Mouse (Mus musculus) limb, embryonic 14.5 days (tissue): Measurements from ENCODE around the gene Zfp69. TPM values are rescaled to one million over a fixed set of nuclear protein-coding genes. Genes with fewer than 3 reads are reported as not detected.

Experiments used
- ATAC-seq: fragments of 200-750 bp; cut with Nextera tagmentation; 2 replicates; pipeline ENCODE4 v1.8.0; 2017; ENCODE audit warnings: low read depth, moderate number of reproducible peaks, moderate TSS enrichment; ENCODE audit not compliant: low FRiP score
- DNase-seq: peaks from one replicate; pipeline ENCODE4 v3.0.0-alpha.2; 2015; ENCODE audit warnings: low spot score
- H3K27ac ChIP-seq: fragments of 300-500 bp; sonication (generic); replicated peaks from 2 replicates; pipeline ENCODE4 v1.5.1; 2014; ENCODE audit warnings: low read depth, mild to moderate bottlenecking, low read length, moderate library complexity, mixed read lengths
- H3K27me3 ChIP-seq: fragments of 300-500 bp; sonication (generic); 2 replicates; pipeline ENCODE4 v1.6.1; 2014; ENCODE audit warnings: low read length, mixed read lengths; ENCODE audit not compliant: control insufficient read depth, insufficient read depth
- H3K36me3 ChIP-seq: fragments of 300-500 bp; sonication (generic); 2 replicates; pipeline ENCODE4 v1.6.1; 2014; ENCODE audit warnings: mild to moderate bottlenecking, low read length, moderate library complexity, mixed read lengths; ENCODE audit not compliant: control insufficient read depth, insufficient read depth
- H3K4me1 ChIP-seq: fragments of 300-500 bp; sonication (generic); 2 replicates; pipeline ENCODE4 v1.6.1; 2014; ENCODE audit warnings: antibody characterized with exemption, low read length, mixed read lengths; ENCODE audit not compliant: control insufficient read depth, insufficient read depth
- H3K4me2 ChIP-seq: fragments of 300-500 bp; sonication (generic); replicated peaks from 2 replicates; pipeline ENCODE4 v1.6.1; 2014; ENCODE audit warnings: low read depth, mild to moderate bottlenecking, low read length, moderate library complexity; ENCODE audit not compliant: severe bottlenecking
- H3K4me3 ChIP-seq: fragments of 300-500 bp; sonication (generic); replicated peaks from 2 replicates; pipeline ENCODE4 v1.5.1; 2014; ENCODE audit warnings: low read length
- H3K9ac ChIP-seq: fragments of 300-500 bp; sonication (generic); 2 replicates; pipeline ENCODE4 v1.6.1; 2014; ENCODE audit warnings: mild to moderate bottlenecking, low read depth, low read length, moderate library complexity; ENCODE audit not compliant: severe bottlenecking
- H3K9me3 ChIP-seq: fragments of 300-500 bp; sonication (generic); 2 replicates; pipeline ENCODE4 v1.6.1; 2016; ENCODE audit warnings: low read length; ENCODE audit not compliant: control insufficient read depth
- POLR2A ChIP-seq: fragments of 200-500 bp; IDR thresholded peaks from 2 replicates; pipeline ENCODE4 v1.8.0; 2012; ENCODE audit warnings: inconsistent platforms, mild to moderate bottlenecking, moderate library complexity, borderline replicate concordance; ENCODE audit not compliant: insufficient read depth, insufficient read length; ENCODE audit errors: extremely low read depth
- WGBS: fragments of 180-500 bp; shearing (Covaris S2); extraction: QIAGEN DNeasy Blood & Tissue Kit; methylation state at CpG from one replicate; pipeline ENCODE4 v1.1.7; 2014; 5-methylcytosine and 5-hydroxymethylcytosine counted together
- polyA plus RNA-seq, 2 experiments: library from polyadenylated mRNA; depleted of rRNA in 1 of 2; stranded (reverse) in 1 of 2; unstranded in 1 of 2; fragments of >200 nt; fragmentation: Nextera tagmentation in 1 of 2; extraction: Ambion mirVana in 1 of 2; gene quantifications; 2 replicates each; pipeline versions ENCODE4 v1.2.1 to v1.2.3; 2012 to 2014

Zfp69 gene
- polyA plus RNA-seq, 2 experiments, result 6.0 to 7.5 TPM

GRCm38 (mm10) chr4:120930736-120931135 lies 20.8 kb downstream of the Zfp69 start:
- TF ChIP-seq POLR2A, result no peak
- 95% methylated on average over 18 of the region's 18 CpGs for WGBS
- H3K36me3 ChIP-seq, result peaks cover 4% of the 10 kb centered on the region; the same call in 1 of the 2 replicates
- H3K4me3 ChIP-seq, result no peak overlapping the region
- H3K27ac ChIP-seq, result no peak overlapping the region
- no peak overlapping the region for H3K9ac ChIP-seq
- ATAC-seq, result no peak
- H3K4me2 ChIP-seq, result no peak overlapping the region
- no peak for DNase-seq
- no peaks in the 10 kb centered on the region for H3K27me3 ChIP-seq
- no peaks in the 10 kb centered on the region for H3K4me1 ChIP-seq
- H3K9me3 ChIP-seq, result 0 out of 2 replicates have a peak, but pooled peaks cover 6% of the 10 kb centered on the region

GRCm38 (mm10) chr4:120928686-120929085 lies 22.8 kb downstream of the Zfp69 start:
- no peaks in the 10 kb centered on the region for H3K27me3 ChIP-seq
- no peak overlapping the region for H3K4me2 ChIP-seq
- no peak for TF ChIP-seq POLR2A
- H3K36me3 ChIP-seq, result peaks cover 4% of the 10 kb centered on the region; the same call in 1 of the 2 replicates
- DNase-seq, result no peak
- H3K4me3 ChIP-seq, result no peak overlapping the region
- peaks cover 4% of the 10 kb centered on the region; the same call in 1 of the 2 replicates for H3K4me1 ChIP-seq
- 0 out of 2 replicates have a peak, but pooled peaks cover 6% of the 10 kb centered on the region for H3K9me3 ChIP-seq
- H3K9ac ChIP-seq, result no peak overlapping the region
- ATAC-seq, result no peak
- 86% methylated on average over 3 of the region's 3 CpGs for WGBS
- H3K27ac ChIP-seq, result no peak overlapping the region

GRCm38 (mm10) chr4:120925386-120925785 lies 26.1 kb downstream of the Zfp69 start:
- Histone ChIP-seq H3K9me3 (peaks cover 21% of the 10 kb centered on the region), H3K4me1 (peaks cover 4% of the 10 kb centered on the region; the same call in 1 of the 2 replicates), H3K9ac (peak overlapping the region; percentile 71), H3K27me3 (no peaks in the 10 kb centered on the region), H3K36me3 (peaks cover 25% of the 10 kb centered on the region), H3K4me2 (peak overlapping the region; percentile 68), H3K27ac (peak overlapping the region; percentile 88), H3K4me3 (peak overlapping the region; percentile 66)
- peak; percentile 30; the same call in 1 of the 2 replicates for ATAC-seq
- no peak for DNase-seq
- 17% methylated on average over 3 of the region's 3 CpGs for WGBS
- TF ChIP-seq POLR2A, result no peak

GRCm38 (mm10) chr4:120924554-120925299 lies 26.8 kb downstream of the Zfp69 start, which contains the start of gene Exo5:
Gene Exo5, minus strand, starts transcription at chr4:120925017.
- Histone ChIP-seq H3K27me3 (no peaks in the 10 kb centered on the region), H3K9me3 (peaks cover 19% of the 10 kb centered on the region), H3K4me3 (peak within 1 kb of the TSS; percentile 66), H3K4me2 (peak within 1 kb of the TSS; percentile 68), H3K4me1 (peaks cover 4% of the 10 kb centered on the region; the same call in 1 of the 2 replicates), H3K27ac (peak within 1 kb of the TSS; percentile 88), H3K9ac (peak within 1 kb of the TSS; percentile 71), H3K36me3 (peaks cover 27% of the 10 kb centered on the region)
- DNase-seq (peak; percentile 93), ATAC-seq (peak; percentile 99)
- peak; percentile 89; the same call in 1 of the 2 replicates for TF ChIP-seq POLR2A
- under 1% methylated on average over 33 of the region's 33 CpGs for WGBS

GRCm38 (mm10) chr4:120921461-120921860 lies 30.0 kb downstream of the Zfp69 start:
- Histone ChIP-seq H3K27me3 (no peaks in the 10 kb centered on the region), H3K4me2 (no peak overlapping the region), H3K9ac (no peak overlapping the region), H3K4me3 (no peak overlapping the region), H3K9me3 (peaks cover 19% of the 10 kb centered on the region), H3K27ac (no peak overlapping the region), H3K4me1 (peaks cover 4% of the 10 kb centered on the region; the same call in 1 of the 2 replicates), H3K36me3 (peaks cover 27% of the 10 kb centered on the region)
- DNase-seq, result no peak
- WGBS, result 98% methylated on average over 8 of the region's 8 CpGs
- no peak for TF ChIP-seq POLR2A
- ATAC-seq, result no peak
